Mouse (Mus musculus): ENCODE measurements at regions not wholly inside any gene's neighbourhood (a gene's known extent, or its start where the extent isn't known, plus 50 kb on each side); places are given as distances from the start of the nearest gene placed in this dataset.

DNA sequence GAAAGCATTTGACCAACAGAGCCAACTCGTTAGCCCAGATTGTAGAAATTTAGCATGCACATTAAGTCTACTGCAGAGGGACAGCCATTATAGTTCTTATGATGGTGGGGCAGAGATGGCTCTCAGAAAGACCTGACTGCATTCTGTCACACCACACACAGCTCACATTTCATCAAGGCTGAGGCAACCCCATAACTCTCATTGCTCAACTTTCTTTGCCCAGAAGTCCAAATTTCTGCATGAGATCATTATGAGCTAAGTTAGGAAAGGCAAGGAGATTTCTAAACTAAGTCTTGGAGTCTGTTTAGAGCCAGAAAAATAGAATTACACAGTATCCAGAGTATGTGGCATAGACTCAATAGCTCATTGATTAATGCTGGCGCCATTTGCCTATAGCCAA lies 59.0 kb upstream of the Dusp10 start:
- no peak for DNase-seq (ENCODE audit: low spot score in 2 of 2)

DNA sequence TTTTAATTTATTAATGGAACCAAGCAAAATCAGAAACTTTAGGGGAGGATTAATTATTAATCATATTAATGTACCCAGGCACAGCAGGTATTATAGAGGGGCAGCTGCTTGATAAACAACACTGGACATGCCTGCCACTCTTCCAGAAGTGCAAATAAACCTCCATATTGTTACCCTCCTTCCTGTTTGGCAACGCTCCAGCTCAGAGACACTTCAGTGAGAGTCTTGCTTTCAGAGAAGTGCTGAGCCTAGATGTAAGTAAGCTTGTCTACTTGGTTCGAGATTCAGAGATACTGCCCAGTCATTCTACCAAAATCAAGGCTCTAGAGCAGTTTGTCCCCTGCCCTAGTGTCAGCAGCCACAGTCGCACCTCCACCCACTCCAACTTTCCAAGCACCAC lies 56.7 kb upstream of the Dusp10 start:
- no peak for DNase-seq (ENCODE audit: low spot score in 2 of 2)

DNA sequence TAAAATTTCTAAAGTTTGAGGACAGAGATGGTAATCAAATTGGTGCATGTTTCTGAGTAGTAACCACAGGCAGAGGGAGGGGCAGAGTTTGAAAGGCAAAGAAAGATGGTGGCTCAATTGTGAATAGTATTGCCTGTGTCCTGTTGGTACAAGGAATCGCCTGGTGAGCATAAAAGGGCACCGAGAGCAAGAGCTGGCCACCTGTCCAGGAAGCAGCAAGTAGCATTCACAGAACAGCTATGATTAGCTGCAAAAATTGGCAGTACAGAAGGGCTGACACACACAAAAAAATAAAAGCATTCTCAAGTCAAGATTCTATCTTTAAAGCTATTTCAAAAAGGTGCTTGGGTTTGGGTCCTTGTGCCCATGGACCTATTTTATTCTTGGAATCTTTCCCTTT lies 51.7 kb upstream of the Dusp10 start:
- no peak for DNase-seq (ENCODE audit: low spot score in 2 of 2)

DNA sequence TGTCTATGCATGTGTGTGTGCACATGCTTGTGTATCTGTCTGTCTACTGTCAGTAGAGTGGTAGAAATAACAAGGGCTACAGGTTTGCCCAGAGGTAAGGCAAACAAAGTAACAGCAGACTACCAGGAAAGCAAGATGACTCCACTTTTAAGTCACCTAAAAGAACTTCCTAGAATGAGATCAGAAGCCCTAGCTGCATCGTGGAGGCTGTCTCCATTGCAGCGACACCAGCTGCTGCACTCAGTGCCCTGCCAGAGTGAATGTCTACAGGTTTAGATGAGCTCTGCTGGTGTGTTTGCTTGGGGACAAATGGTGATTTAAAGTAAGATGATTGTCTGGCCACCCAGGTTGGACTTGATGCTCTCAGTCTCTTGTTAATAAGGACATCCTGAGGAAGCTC lies 50.6 kb upstream of the Dusp10 start:
- no peak for DNase-seq (ENCODE audit: low spot score in 2 of 2)

GRCm38 (mm10) chr1:183963286-183963685 lies 49.8 kb upstream of the Dusp10 start:
- DNase-seq (ENCODE audit: low spot score in 2 of 2) = no peak

Data from layer of hippocampus, postnatal 10 days (tissue).